Mouse (Mus musculus) embryonic facial prominence, embryonic 11.5 days (tissue): ENCODE data around the gene Alkbh3. TPM values are rescaled to one million over a fixed set of nuclear protein-coding genes. Genes with fewer than 3 reads are reported as not detected.

Experiments
- ATAC-seq: fragments of 200-750 bp; cut with Nextera tagmentation; replicated peaks from 2 replicates; pipeline ENCODE4 v1.8.0; 2017; ENCODE audit warnings: low read depth; ENCODE audit not compliant: insufficient number of reproducible peaks, low FRiP score, low TSS enrichment
- DNase-seq: peaks from one replicate; pipeline ENCODE4 v3.0.0-alpha.2; 2015; ENCODE audit warnings: low spot score
- H3K27ac ChIP-seq: fragments of 300-500 bp; sonication (generic); replicated peaks from 2 replicates; pipeline ENCODE4 v1.5.1; 2014; ENCODE audit warnings: mild to moderate bottlenecking, low read depth, low read length, control low read depth
- H3K27me3 ChIP-seq: fragments of 300-500 bp; sonication (generic); 2 replicates; pipeline ENCODE4 v1.6.1; 2014; ENCODE audit warnings: mild to moderate bottlenecking, low read length, moderate library complexity, mixed read lengths; ENCODE audit not compliant: control insufficient read depth, insufficient read depth
- H3K36me3 ChIP-seq: fragments of 300-500 bp; sonication (generic); replicated peaks from 2 replicates; pipeline ENCODE4 v1.6.1; 2014; ENCODE audit warnings: low read depth, mild to moderate bottlenecking, low read length, moderate library complexity, mixed read lengths; ENCODE audit not compliant: control insufficient read depth, insufficient read depth
- H3K4me1 ChIP-seq: fragments of 300-500 bp; sonication (generic); 2 replicates; pipeline ENCODE4 v1.6.1; 2014; ENCODE audit warnings: low read length, mixed read lengths; ENCODE audit not compliant: control insufficient read depth, insufficient read depth
- H3K4me2 ChIP-seq: fragments of 300-500 bp; sonication (generic); 2 replicates; pipeline ENCODE4 v1.6.1; 2014; ENCODE audit warnings: low read depth, mild to moderate bottlenecking, control low read depth, low read length, moderate library complexity
- H3K4me3 ChIP-seq: fragments of 300-500 bp; sonication (generic); 2 replicates; pipeline ENCODE4 v1.5.1; 2014; ENCODE audit warnings: low read depth, low read length, control low read depth
- H3K9ac ChIP-seq: fragments of 300-500 bp; sonication (generic); replicated peaks from 2 replicates; pipeline ENCODE4 v1.6.1; 2014; ENCODE audit warnings: mild to moderate bottlenecking, control low read depth, low read length
- H3K9me3 ChIP-seq: fragments of 300-500 bp; sonication (generic); replicated peaks from 2 replicates; pipeline ENCODE4 v1.6.1; 2016; ENCODE audit warnings: mild to moderate bottlenecking, low read length, inconsistent platforms, mixed read lengths; ENCODE audit not compliant: control insufficient read depth
- WGBS: fragments of 180-500 bp; shearing (Covaris S2); extraction: QIAGEN DNeasy Blood & Tissue Kit; methylation state at CpG from one replicate; pipeline ENCODE4 v1.1.7; 2014; 5-methylcytosine and 5-hydroxymethylcytosine counted together
- polyA plus RNA-seq: library from polyadenylated mRNA; unstranded; fragments of >200 nt; fragmentation: Nextera tagmentation; extraction: Ambion mirVana; gene quantifications from 2 replicates; pipeline ENCODE4 v1.2.1, GENCODE M21; 2014

Alkbh3 gene
- polyA plus RNA-seq, 1 experiment from 2014 or later = 50.2 TPM

DNA sequence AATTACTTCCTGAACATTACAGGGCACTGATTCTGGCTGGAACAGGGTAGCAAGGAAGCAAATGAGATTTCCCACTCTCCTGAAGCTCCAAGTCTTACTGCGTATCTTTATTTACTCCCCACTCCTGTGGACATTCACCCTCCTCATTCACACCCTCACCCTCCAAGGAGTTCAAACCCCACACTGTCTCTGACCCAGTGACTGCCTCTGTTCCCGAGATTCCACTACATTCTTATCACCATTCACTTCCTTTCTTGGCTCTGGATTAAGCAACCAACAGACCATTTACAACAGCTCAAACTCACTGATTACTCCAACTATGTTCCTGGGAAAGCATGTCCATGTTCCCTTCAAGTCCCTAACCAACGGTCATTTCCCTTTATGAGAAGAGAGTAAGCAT lies 19.3 kb downstream of the Alkbh3 start:
- H3K27ac ChIP-seq = no peak overlapping the region
- no peaks in the 10 kb centered on the region for H3K4me1 ChIP-seq
- H3K9me3 ChIP-seq = no peaks in the 10 kb centered on the region
- H3K9ac ChIP-seq = no peak overlapping the region
- H3K4me3 ChIP-seq = no peak overlapping the region
- WGBS = 76% methylated on average over 3 of the region's 3 CpGs
- H3K36me3 ChIP-seq = peaks cover 3% of the 10 kb centered on the region
- ATAC-seq (no peak), DNase-seq (no peak)
- no peak overlapping the region for H3K4me2 ChIP-seq
- H3K27me3 ChIP-seq = no peaks in the 10 kb centered on the region

DNA sequence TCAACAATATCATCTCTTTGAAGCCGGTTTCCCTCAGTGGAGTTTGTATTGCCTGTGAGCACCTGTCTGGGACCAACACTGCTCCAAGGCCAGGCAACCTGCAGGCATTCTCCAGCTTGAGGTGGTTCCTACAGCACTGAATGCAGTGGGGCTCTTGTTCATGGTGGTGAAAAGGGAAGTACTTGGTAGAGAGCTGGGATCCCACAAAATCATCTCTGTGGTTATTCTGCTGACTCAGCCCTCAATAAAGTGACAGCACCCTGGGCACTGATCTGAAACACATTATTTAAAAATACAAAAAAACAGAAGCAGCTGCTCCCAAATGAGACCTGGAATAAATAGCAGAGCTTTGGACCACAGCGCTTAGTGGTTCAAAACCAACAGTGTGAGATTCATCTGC lies 22.2 kb downstream of the Alkbh3 start:
- ATAC-seq = no peak
- DNase-seq = no peak
- Histone ChIP-seq H3K4me1 (no peaks in the 10 kb centered on the region), H3K4me3 (no peak overlapping the region), H3K27ac (no peak overlapping the region), H3K4me2 (no peak overlapping the region), H3K9me3 (no peaks in the 10 kb centered on the region), H3K27me3 (no peaks in the 10 kb centered on the region), H3K36me3 (no peaks in the 10 kb centered on the region; the same call in 1 of the 2 replicates), H3K9ac (no peak overlapping the region)
- 92% methylated on average over 2 of the region's 2 CpGs for WGBS

DNA sequence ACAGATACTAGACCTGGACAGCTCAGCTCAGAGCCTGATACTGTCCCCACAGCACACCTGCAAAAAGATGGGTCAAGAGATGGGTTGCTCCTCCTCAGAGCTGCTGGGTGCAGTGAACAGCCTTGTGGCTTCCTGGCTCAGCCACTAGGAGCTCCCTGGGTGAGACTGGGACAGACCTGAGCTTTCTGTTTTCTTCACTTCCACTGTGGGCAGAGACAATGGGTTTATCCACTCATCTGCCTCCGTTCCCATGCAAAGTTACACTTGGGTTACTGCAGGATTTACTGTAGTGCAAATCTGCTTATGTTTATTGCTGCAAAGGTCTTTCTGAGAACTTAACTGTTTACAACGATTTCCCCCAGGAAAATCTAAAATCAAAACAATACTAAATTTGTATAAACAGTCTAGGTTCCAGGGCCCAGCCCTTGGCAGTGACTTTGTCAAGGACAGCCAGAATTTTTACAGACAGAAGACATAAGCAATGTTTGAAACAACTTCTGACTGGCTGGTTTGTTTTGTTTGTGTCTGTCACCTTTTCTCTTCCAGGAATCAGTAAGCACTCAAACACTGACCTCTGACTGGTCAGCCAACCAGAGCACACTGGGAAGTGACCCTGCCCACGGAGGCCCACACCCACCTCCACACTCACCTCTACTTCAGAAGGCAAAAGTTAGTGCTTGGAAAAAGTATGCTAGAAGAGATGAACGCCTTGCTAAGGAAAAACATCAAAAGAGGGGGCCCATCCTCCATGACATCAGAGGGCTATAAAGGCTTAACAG lies 28.0 kb downstream of the Alkbh3 start:
- Histone ChIP-seq H3K36me3 (no peaks in the 10 kb centered on the region; the same call in 1 of the 2 replicates), H3K4me1 (no peaks in the 10 kb centered on the region), H3K27me3 (no peaks in the 10 kb centered on the region), H3K4me3 (no peak overlapping the region), H3K27ac (no peak overlapping the region), H3K9me3 (no peaks in the 10 kb centered on the region), H3K4me2 (no peak overlapping the region), H3K9ac (no peak overlapping the region)
- ATAC-seq (no peak), DNase-seq (no peak)
- WGBS = 77% methylated on average over 4 of the region's 4 CpGs

DNA sequence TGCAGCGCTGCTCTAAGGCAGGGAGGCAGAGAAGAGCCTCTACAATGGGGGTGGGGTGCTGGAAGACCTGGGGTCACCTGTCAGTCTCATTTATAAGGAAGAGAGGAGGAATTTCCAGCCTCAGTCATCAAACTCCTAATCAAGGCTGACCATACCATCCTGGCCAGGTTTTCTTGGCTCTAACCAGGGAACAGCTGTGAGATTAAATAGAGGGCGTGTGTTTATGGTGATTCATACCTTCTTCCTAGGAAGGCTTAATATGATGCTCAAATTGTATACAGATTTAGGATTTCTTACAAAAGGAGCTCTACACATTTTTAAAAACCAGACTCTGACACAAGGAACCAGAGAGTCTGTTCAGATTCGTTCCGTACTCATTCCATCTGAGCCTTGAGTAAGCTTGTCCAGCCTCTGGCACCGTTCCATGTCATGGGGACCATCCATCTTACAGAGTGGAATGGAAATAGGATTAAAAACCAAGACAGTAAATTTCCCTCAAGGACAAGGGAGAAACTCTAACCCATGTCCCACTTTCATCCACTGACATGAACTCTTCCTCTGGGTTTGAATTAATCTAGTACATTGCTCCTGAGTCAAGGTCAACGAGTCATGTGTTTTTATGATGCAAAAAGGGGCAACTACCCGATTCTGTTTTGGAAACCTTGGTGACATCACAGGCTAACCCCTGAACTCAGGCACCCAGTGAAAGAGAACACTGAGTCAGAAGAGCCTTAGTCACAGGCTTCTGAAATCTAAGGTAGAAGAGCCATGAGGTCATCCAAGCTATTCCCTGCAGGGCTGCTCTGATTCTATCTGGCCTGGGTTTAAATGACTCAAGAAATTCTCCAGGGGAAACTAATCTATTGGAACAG lies 31.1 kb downstream of the Alkbh3 start:
- no peaks in the 10 kb centered on the region for H3K27me3 ChIP-seq
- WGBS = 90% methylated on average over 7 of the region's 7 CpGs
- H3K9ac ChIP-seq = no peak overlapping the region
- no peaks in the 10 kb centered on the region; the same call in 1 of the 2 replicates for H3K36me3 ChIP-seq
- no peak for ATAC-seq
- H3K4me2 ChIP-seq = no peak overlapping the region
- no peaks in the 10 kb centered on the region for H3K9me3 ChIP-seq
- no peak overlapping the region for H3K27ac ChIP-seq
- H3K4me3 ChIP-seq = no peak overlapping the region
- DNase-seq = no peak
- no peaks in the 10 kb centered on the region; the same call in 1 of the 2 replicates for H3K4me1 ChIP-seq

DNA sequence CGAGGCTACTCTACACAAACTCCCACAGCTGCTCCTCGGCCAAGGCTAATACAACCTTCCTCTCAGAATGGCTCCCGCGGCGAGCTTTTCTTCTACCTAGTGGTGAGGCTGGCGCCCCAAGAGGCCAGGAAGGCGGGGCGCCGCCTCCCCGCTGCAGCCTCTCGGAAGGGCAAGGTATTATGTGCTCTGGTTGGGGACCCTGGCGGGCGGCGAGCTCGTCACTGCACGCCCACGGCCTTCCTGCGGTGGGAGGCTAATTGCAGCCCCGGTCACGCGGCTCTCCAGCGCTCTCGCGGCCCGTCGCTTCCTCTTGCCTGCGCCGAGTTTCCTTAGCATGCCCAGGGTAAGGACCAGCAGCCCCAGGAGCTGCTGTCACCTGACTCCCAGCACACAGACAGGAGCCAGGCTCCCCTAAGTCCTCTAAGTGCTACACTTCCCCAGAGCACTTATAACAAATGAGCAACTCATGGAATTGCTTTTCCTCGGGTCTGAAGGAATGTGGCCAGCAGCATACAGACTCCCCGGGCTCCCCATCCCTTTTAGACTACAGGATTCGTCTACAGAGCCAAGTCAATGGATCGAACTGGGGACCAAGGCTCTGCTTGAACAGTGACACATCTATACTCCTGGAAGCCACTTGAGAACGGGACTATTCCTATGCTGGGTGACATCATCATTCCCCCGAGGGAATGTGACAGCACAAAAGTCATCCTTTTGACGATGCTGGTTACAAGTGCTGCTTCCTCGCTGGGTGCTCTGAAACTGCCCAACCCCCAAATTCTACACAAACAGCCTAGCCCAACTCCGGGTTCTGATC lies 34.0 kb downstream of the Alkbh3 start:
- Histone ChIP-seq H3K36me3 (no peaks in the 10 kb centered on the region; the same call in 1 of the 2 replicates), H3K27ac (peak overlapping the region; percentile 43), H3K4me2 (peak overlapping the region; percentile 85), H3K9ac (peak overlapping the region; percentile 50), H3K27me3 (no peaks in the 10 kb centered on the region), H3K4me3 (peak overlapping the region; percentile 30), H3K9me3 (no peaks in the 10 kb centered on the region), H3K4me1 (no peaks in the 10 kb centered on the region; the same call in 1 of the 2 replicates)
- ATAC-seq = peak; percentile 79
- WGBS = 2% methylated on average over 36 of the region's 37 CpGs
- DNase-seq = peak; percentile 79

DNA sequence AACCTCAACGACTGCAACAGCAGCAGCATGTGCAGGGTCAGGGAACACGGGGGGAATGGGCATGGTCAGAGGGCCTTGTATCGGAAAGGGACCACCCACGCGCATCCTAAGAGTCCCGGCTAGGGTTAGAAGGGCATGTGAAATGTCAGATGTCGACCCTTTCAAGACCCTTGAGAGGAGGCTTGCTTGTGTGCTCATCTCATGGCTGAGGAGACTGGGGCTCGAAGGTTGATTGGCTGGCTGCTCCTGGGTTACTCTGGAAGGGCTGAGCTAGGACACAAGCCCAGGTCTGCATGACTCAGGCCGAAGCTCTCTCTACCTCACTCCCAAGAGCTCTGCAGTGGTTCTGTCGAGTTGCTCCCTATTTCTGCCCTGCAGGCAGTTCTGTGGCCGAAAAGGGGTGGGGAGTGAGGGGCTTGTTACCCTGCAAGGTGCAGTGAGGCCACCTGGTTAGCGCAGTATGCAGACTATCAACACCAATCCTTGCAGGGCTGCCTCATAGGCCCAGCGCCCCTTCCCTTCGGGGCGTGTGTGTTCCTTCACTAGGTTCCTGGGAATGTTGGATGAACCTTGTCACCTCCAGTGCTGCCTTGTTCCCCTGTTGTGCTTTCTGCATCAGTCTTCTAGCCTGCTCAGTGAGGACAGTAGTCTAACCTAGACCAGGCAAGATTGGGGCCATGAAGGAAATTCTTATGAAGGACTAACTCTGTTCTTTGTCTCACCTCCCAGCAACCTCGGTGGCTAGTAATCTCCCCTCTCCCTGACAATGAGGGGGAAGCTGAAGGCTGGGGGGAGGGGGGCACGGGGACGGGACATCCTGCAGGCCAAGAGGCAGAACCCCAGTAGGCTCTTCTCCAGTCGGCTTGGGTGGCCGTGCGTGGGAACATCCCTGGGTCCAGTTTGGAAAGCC lies 34.8 kb downstream of the Alkbh3 start:
- Histone ChIP-seq H3K4me3 (peak overlapping the region; percentile 30), H3K9me3 (no peaks in the 10 kb centered on the region), H3K27me3 (no peaks in the 10 kb centered on the region), H3K36me3 (no peaks in the 10 kb centered on the region; the same call in 1 of the 2 replicates), H3K4me1 (no peaks in the 10 kb centered on the region; the same call in 1 of the 2 replicates), H3K9ac (peak overlapping the region; percentile 50), H3K27ac (peak overlapping the region; percentile 43), H3K4me2 (peak overlapping the region; percentile 85)
- WGBS = 12% methylated on average over 21 of the region's 21 CpGs
- DNase-seq (peak; percentile 21), ATAC-seq (peak; percentile 8)

DNA sequence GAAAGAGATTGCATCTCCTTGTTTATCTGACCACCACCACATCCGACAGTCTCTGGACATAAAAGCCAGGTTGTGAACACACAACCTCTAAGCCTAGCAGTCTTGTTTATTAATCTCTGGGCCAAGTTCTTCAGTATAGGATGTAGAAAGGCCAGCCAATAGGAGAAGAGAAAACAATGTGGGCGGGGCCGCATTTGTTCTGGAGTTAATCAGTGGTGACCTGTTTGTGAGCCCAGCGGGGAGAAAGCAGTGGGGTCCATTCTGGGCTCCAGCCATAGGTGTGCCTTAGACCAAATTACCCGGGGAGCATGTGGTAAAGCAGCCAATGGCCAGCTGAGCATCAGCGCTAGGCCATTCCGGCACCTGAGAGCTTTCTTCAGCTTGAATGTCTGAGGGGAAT lies 35.6 kb downstream of the Alkbh3 start:
- Histone ChIP-seq H3K4me2 (no peak overlapping the region), H3K9me3 (no peaks in the 10 kb centered on the region), H3K4me1 (no peaks in the 10 kb centered on the region; the same call in 1 of the 2 replicates), H3K27me3 (no peaks in the 10 kb centered on the region), H3K27ac (no peak overlapping the region), H3K9ac (no peak overlapping the region), H3K36me3 (no peaks in the 10 kb centered on the region; the same call in 1 of the 2 replicates), H3K4me3 (no peak overlapping the region)
- ATAC-seq (no peak), DNase-seq (peak; percentile 38)
- WGBS = 39% methylated on average over 7 of the region's 7 CpGs
